Mouse (Mus musculus) testis, postnatal 14 days (tissue): ENCODE data around the gene Rpl3.

ENCODE experiments used
- DNase-seq: peaks from one replicate; pipeline ENCODE4 v3.0.0; 2021; ENCODE audit warnings: low spot score

The Rpl3 gene

GRCm38 (mm10) chr15:80034366-80034765 is 57.3 kb downstream of the Rpl3 start:
- no peak for DNase-seq

GRCm38 (mm10) chr15:80031133-80031532 is 60.5 kb downstream of the Rpl3 start:
- no peak for DNase-seq

- DNase-seq, result no peak
These were observed 61.3 kb downstream of the Rpl3 start for GRCm38 (mm10) chr15:80030399-80030798.

GRCm38 (mm10) chr15:80028862-80029261 is 62.8 kb downstream of the Rpl3 start:
- DNase-seq, result no peak
